Mouse (Mus musculus) liver, postnatal 0 days (tissue): ENCODE measurements at regions not wholly inside any gene's neighbourhood (a gene's known extent, or its start where the extent isn't known, plus 50 kb on each side); places are given as distances from the start of the nearest gene placed in this dataset.

ENCODE experiments used
- CTCF ChIP-seq: sonication (generic); IDR thresholded peaks from 2 replicates; pipeline ENCODE4 v1.5.1; 2016; ENCODE audit warnings: antibody characterized with exemption, low read depth
- EP300 ChIP-seq: IDR thresholded peaks from 2 replicates; pipeline ENCODE4 v1.6.1; 2016; ENCODE audit warnings: antibody characterized with exemption, low read depth, mild to moderate bottlenecking

DNA sequence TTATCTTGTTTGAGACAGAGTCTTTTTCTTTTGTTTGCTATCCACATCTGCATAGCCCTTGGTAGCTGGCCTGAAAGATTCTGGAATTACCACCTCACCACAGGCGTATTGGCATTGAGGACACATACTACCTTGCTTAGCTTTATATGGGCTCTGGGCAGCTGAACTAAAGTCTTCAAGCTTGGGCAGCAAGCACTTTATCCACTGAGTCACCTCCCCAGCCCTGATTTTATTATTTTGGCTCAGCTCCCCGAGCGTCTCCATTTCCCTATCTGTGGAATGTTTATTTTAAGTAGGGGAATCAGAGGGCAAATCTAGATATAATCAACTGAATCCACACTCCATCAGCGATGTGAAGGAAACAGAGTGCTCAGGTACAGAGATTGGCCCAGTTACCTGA lies 340.4 kb upstream of the Fam98a start:
- no peak for TF ChIP-seq CTCF
- TF ChIP-seq EP300, result no peak
